Mouse (Mus musculus) G1E (cell line): ENCODE measurements around the gene Slc2a8.

Experiments used
- CTCF ChIP-seq: IDR thresholded peaks from 2 replicates; pipeline ENCODE4 v1.5.1; 2012; ENCODE audit warnings: low read depth, low read length, inconsistent platforms, mixed read lengths
- GATA1 ChIP-seq: IDR thresholded peaks from 2 replicates; pipeline ENCODE4 v1.6.1; 2012; ENCODE audit warnings: borderline replicate concordance, low read length, inconsistent platforms, mixed read lengths
- GATA2 ChIP-seq: IDR thresholded peaks from 2 replicates; pipeline ENCODE4 v1.6.1; 2012; ENCODE audit warnings: low read depth, low read length, inconsistent platforms, borderline replicate concordance
- TAL1 ChIP-seq: conservative IDR thresholded peaks from 2 replicates; pipeline ENCODE4 v1.6.1; 2012; ENCODE audit warnings: low read depth, low read length, inconsistent platforms, mixed read lengths

DNA sequence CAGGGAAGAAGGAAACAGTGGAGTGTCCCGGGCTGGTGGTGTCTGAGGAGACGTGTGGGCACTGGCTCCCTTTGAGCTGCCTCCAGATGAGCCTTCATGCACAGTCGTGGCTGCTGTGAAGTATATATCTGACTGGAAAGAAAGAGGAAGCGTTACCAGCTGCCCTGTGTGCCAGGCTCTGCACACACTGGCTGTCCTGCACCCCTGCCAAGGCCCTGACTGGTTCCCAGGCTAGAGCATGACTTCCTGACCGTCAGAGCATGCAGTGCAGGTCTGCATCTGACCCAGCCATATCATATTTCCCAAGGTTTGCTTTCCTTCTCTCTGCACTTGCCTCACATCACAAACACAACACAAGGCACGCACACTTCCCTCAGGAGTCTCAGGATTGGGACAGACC lies 10.2 kb upstream of the Slc2a8 start:
- TF ChIP-seq CTCF (no peak), GATA1 (no peak), TAL1 (no peak), GATA2 (no peak)
